Mouse (Mus musculus): ENCODE measurements around the gene Mettl26.
A peak's percentile ranks its signal among the peaks of the same experiment; 100 is the strongest.

DNA sequence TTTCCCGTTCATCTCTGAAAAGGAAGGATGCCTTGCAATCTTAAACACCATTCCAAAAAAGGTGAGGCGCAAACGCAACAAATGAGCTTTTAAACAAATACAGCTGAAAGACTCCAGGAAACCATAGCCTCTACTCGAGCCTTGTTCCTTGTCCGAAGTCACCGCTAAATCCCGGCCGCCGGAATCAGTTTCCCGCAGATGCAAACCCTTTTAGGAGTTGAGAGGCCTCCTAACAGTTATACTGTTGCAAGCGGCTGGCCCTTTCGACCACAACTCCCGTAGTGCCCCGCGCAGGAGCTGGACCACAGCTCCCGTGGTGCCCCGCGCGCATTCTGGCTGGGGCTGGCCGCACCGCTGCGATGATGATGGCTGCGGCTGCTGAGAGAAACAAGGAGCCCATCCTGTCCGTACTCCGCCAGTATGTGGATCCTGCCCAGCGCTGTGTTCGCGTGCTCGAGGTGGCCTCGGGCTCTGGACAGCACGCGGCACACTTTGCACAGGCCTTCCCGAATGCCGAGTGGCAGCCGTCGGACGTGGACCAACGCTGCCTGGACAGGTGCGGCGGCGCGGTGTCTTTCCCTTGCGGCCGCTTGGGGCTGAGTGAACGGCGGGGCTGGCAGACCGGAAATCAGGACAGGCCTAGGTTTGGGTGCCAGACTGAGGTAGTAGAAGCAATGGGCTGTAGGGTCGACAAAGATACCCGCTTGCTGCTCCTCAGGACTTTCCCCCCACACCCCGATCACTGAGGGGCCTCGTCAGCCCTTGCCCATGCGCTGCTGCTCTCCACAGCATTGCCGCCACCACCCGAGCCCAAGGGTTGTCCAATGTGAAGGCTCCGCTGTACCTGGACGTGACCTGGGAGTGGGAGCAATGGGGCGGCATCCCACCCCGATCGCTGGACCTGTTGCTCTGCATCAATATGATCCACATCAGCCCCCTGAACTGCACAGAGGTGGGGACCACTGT, 580 bp downstream of the Mettl26 start:
- TF ChIP-seq POLR2A (IDR thresholded peaks at IDR 0.05; ENCODE audit: low read depth, low read length) (peak; percentile 82; the same call in 1 of the 2 replicates), CTCF (IDR thresholded peaks at IDR 0.05; ENCODE audit: extremely low read depth, insufficient read length, insufficient replicate concordance, low read depth, low read length) (no peak)

All from small intestine, adult 2 months (tissue).